Mouse (Mus musculus) large intestine, adult 2 months (tissue): ENCODE measurements at regions not wholly inside any gene's neighbourhood (a gene's known extent, or its start where the extent isn't known, plus 50 kb on each side); places are given as distances from the start of the nearest gene placed in this dataset.

ENCODE experiments used
- DNase-seq: peaks from one replicate; pipeline ENCODE4 v3.0.0-alpha.2; 2012; ENCODE audit warnings: low read depth, low spot score
- WGBS: fragments of 180-500 bp; shearing (Covaris S2); methylation state at CpG from one replicate; pipeline ENCODE4 v1.1.7; 2018; 5-methylcytosine and 5-hydroxymethylcytosine counted together

DNA sequence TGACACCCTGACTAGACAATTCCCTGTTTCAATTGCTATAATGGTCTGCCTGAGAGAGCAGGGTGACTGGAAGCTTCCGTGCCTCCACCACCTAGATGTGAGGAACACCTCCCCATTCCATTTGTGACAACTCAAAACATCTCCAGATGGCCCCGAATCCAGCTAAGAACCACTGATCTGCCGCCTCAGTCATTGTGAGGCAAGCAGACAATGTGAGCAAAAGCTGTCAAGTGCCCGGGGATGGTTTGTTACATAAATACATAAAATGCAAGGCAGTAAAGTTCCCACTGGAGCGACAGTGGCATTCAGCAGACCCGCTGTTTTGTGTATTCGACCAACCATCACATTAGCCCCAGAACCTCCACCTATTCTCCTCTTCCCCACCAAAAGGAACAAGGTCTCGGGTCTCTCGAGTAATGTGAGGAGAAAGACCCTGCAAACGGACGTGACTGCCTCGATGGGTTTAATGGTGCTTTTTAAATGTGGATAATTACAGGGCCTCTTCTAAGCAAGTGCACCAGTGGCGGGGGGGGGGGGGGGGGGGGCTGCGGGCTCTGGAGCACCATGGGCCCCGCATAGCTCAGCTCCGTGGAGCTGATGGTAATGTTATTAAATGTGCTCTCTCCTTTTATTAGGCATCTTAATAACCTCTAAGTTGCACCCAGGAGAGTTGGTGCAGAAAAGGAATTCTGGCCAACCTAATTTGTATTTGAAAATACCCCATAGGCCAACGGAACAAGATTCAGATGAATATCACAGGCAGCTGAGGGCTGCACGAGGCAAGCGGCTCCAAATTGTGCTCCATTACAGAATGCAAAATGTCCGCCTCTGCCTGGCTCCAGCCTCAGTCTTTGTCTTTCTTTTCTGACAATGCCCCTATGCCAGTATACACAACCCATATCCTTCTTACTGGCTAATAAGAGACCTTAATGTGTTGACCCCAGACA is 360.6 kb upstream of the Clint1 start:
- no peak for DNase-seq
- WGBS, result 68% methylated on average over 20 of the region's 20 CpGs

- WGBS, result 47% methylated on average over 1 of the region's 1 CpGs
- DNase-seq, result no peak
These were observed 356.6 kb upstream of the Clint1 start for GRCm38 (mm10) chr11:45495246-45495645.

GRCm38 (mm10) chr11:45508566-45508965 is 343.3 kb upstream of the Clint1 start:
- no peak for DNase-seq
- WGBS, result 56% methylated on average over 4 of the region's 4 CpGs

DNA sequence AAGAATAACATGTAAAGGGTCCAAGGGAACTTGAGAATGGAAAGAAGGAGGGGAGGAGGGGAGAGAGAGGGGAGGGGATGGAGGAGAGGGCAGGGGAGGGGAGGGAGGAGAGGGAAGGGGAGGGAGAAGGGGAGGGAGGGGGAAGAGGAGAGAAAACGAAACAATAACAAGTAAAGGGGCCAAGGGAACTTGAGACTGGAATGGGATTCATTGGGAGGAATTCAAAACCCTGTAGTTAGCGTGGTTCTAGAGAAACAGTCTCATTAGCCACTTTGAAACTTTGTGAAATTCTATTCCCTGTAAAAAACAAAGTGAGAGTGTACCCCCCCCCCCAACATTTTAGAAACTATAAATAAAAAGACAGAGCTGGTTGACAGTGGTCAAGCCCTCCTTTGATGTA is 342.6 kb upstream of the Clint1 start:
- WGBS, result 50% methylated on average over 2 of the region's 2 CpGs
- no peak for DNase-seq

- DNase-seq, result no peak
- 73% methylated on average over 10 of the region's 10 CpGs for WGBS
These were observed 337.2 kb upstream of the Clint1 start for GRCm38 (mm10) chr11:45514415-45515271.

GRCm38 (mm10) chr11:45524720-45525119 is 327.1 kb upstream of the Clint1 start:
- DNase-seq, result no peak
- 49% methylated on average over 6 of the region's 6 CpGs for WGBS

DNA sequence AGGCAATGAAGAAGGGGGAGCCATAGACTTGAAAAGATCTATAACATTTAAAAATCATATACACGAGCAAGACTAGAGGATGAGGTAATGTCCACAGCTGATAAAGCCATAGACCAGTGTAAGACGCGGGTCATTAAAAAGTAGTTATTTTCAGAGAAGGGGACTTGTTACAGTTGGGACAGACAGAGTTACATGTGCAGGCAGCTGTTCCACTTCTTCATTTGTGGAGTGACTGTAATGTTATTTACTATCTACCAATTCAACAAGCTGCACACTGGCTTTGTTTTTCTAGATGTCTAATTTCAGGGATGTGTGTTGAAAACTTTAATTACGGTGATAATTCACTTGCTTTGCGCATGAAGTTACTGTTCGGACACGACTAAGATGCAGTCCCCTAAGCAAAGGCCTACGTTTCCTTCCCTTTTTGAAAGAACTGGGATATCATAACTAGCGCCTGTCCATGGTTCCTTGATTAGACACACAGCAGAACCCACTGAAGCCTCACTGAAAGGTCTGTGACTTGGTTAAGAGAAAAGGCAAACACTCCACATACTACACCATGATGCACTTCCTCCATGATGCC is 320.7 kb upstream of the Clint1 start:
- DNase-seq, result no peak
- WGBS, result 82% methylated on average over 9 of the region's 9 CpGs

- 34% methylated on average over 7 of the region's 7 CpGs for WGBS
- no peak for DNase-seq
These were observed 318.3 kb upstream of the Clint1 start for GRCm38 (mm10) chr11:45533402-45534056.

DNA sequence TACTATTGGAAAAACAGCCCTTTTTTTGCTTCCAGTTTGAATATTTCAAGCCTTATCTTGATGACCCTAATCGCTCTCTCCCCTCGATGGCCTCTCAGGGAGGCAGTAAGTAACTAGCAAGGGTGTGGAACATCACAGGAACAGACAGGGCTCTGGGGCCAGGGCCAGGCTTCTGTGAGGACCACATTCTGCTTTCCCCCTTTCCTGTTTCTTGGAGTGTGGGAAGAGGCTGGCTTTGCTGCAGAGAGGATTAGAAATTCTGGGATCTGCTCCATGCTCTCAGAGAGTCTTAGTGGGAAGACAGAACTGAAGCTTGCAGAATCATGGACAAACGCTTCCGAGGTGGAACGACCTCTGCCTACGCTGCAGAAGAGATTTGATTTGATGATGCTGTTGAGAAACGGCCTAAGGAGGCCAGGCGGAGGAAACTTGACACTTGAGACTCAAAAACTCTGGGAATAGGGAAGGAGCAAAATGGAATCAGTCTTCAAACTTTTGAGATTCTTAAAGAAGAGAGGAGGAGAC is 316.3 kb upstream of the Clint1 start:
- 29% methylated on average over 8 of the region's 8 CpGs for WGBS
- no peak for DNase-seq

DNA sequence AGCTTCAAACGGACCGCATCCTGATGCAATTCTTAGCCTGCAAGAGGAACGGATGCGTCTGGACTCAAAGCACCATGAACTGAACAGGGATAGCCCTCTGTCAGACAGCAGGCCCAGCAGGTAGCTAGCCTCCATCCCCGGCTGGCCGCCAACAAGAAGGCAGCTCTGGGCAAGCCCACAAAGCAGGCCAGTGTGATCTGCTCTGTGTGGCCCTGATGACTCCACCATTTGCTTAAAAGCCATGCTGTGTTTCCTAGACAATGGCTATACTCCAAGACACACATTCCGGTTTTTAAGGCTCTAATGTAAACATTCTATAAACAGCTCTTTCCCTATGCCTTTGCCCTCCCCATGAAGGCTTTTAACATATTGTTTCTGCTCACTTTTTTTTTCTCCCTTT is 313.8 kb upstream of the Clint1 start:
- WGBS, result 67% methylated on average over 7 of the region's 7 CpGs
- DNase-seq, result no peak

GRCm38 (mm10) chr11:45539459-45539858 is 312.4 kb upstream of the Clint1 start:
- DNase-seq, result no peak
- WGBS, result 48% methylated on average over 4 of the region's 4 CpGs

DNA sequence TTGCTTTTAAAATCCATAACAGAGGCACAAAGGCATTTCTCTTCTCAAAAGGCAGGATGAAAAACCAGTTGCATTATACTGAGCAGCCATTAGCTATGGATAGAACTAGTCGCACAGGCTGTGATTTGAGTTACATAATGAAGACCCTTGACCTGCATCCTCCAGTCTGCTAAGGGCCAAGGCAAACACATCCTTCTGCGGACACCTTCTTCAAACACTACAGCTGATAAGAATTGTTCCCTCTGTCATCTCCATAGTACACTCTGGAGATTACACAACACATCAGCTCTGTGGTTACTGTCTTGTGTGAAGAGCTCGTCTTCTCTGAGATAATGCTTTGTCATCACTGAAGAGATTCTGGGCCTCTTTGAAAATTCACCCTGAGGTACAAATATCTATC is 307.3 kb upstream of the Clint1 start:
- no peak for DNase-seq
- WGBS, result 55% methylated on average over 3 of the region's 3 CpGs

GRCm38 (mm10) chr11:45545896-45546626 is 305.8 kb upstream of the Clint1 start:
- 72% methylated on average over 11 of the region's 11 CpGs for WGBS
- no peak for DNase-seq

- DNase-seq, result no peak
- 63% methylated on average over 2 of the region's 2 CpGs for WGBS
These were observed 305.0 kb upstream of the Clint1 start for GRCm38 (mm10) chr11:45546861-45547260.

DNA sequence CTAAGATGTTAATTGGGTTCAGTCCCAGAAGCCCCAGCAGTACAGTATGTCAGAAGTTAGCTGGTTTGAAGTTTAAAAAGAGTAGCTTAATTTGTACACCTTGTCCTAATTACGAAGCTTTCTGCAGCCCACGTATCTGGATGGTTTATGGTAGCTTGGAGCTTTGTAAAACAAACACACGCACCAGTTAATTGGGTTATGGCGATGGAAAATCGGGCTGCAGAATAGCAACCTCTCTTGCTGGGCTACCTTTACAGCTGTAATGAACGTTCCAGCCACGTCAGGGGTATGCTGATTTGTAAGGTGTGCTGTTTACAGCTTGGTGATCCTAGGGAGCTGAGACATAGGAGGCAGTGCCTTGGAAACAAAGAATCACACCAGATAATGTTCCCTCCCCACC is 301.5 kb upstream of the Clint1 start:
- no peak for DNase-seq
- 17% methylated on average over 7 of the region's 7 CpGs for WGBS

GRCm38 (mm10) chr11:45577469-45578154 is 274.2 kb upstream of the Clint1 start:
- DNase-seq, result no peak
- 60% methylated on average over 5 of the region's 5 CpGs for WGBS

DNA sequence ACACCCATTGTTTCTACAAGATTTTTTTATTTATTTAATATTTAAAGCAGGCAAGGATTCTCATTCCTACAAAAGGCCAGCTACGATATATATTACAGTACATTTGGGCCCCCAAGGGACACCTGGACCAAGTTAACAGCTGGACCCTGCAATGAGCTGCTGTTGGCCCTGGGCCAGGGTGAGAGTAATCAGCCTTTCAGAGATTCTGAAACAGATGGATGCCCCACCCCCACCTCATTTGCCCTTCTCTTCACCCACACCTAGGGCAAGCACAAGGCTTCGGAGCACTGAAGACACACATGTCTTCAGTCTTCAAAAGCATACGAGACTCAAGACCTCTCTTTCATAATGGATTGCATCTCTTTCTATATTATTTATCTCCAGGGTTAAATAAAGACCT is 259.5 kb upstream of the Clint1 start:
- 41% methylated on average over 3 of the region's 3 CpGs for WGBS

DNA sequence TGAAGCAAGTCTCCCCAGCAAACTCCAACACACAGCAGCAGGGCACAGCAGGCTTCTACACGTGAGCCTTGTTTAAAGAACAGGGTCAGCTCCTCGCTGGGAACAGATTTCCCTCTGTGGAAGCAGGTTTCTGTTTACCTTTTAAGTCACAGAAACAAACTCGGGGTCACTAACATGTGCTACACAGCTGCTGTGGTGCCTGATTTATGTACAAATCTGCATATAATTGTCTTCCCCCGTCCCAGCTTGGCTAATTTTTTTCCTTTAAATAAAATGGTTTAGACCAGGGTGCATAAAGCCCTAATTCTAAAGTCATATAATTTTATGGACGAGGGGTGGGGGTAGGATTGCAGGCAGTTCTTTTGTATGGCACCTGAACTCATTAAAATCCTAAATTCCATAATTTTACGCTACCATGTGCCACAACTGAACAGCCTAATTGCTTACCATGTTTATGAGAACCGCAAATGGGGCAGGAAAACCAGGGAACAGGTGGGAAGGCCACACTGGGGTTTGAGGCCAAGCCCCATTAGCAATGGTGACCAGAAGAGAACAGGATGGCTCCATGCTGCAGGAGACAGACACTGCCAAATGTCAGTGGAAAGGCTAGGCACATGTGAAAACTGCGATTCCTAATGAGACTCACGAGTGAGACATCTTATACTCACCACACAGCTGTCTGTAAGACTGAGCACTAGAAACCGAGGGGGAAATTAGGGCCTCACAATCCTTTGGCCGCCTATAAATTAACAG is 258.8 kb upstream of the Clint1 start:
- DNase-seq, result no peak
- WGBS, result 29% methylated on average over 11 of the region's 11 CpGs

More for the DNA sequence above, 259.5 kb upstream of the Clint1 start:
- DNase-seq, result no peak
